Mouse (Mus musculus) G1E (cell line): Measurements from ENCODE around the gene Eps15l1.

Experiments
- CTCF ChIP-seq: IDR thresholded peaks from 2 replicates; pipeline ENCODE4 v1.5.1; 2012; ENCODE audit warnings: low read depth, low read length, inconsistent platforms, mixed read lengths
- GATA1 ChIP-seq: IDR thresholded peaks from 2 replicates; pipeline ENCODE4 v1.6.1; 2012; ENCODE audit warnings: borderline replicate concordance, low read length, inconsistent platforms, mixed read lengths
- GATA2 ChIP-seq: IDR thresholded peaks from 2 replicates; pipeline ENCODE4 v1.6.1; 2012; ENCODE audit warnings: low read depth, low read length, inconsistent platforms, borderline replicate concordance
- POLR2AphosphoS5 ChIP-seq: IDR thresholded peaks from 2 replicates; pipeline ENCODE4 v1.6.1; 2012; ENCODE audit warnings: low read depth, low read length, inconsistent platforms; ENCODE audit not compliant: insufficient replicate concordance
- TAL1 ChIP-seq: conservative IDR thresholded peaks from 2 replicates; pipeline ENCODE4 v1.6.1; 2012; ENCODE audit warnings: low read depth, low read length, inconsistent platforms, mixed read lengths

DNA sequence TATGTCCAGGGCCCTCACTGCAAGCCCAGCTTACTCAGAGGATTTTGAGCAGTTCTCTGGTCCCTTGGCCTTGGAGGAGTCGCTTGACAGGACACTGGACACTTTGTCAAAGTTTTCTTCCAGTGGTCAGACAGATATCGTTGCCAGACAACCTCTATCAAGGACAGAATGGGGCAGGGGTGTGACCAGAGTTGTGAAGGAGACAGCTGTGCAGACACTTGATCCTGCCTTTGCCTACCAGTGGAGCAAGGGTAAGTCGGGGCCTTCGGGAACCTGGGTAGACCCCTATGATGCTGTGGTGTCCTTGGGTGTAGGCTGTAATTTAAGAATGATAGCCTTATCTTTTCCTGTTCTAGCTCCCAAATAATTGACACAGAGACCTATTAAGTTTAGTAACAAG, 34.1 kb upstream of the Eps15l1 start:
- TF ChIP-seq CTCF, result no peak
- no peak for TF ChIP-seq TAL1
- TF ChIP-seq GATA1, result no peak
- no peak for TF ChIP-seq POLR2AphosphoS5
- TF ChIP-seq GATA2, result no peak
